Mouse (Mus musculus) thymus, adult 2 months (tissue): ENCODE results near the gene Prpsap1.

Experiments used
- CTCF ChIP-seq: fragments of 200-500 bp; IDR thresholded peaks from 2 replicates; pipeline ENCODE4 v1.5.1; 2012; ENCODE audit warnings: mild to moderate bottlenecking, control low read depth, low read length, moderate library complexity, borderline replicate concordance; ENCODE audit not compliant: control insufficient read depth, poor library complexity, insufficient read depth; ENCODE audit errors: extremely low read depth
- POLR2A ChIP-seq: fragments of 200-500 bp; IDR thresholded peaks from 2 replicates; pipeline ENCODE4 v1.6.1; 2012; ENCODE audit warnings: mild to moderate bottlenecking, low read length, control low read depth, moderate library complexity; ENCODE audit not compliant: control insufficient read depth, poor library complexity, insufficient read depth; ENCODE audit errors: extremely low read depth

GRCm38 (mm10) chr11:116476696-116477095 lies 17.3 kb downstream of the Prpsap1 start:
- TF ChIP-seq POLR2A (no peak), CTCF (no peak)
